Mouse (Mus musculus) cerebellum, postnatal 10 days (tissue): ENCODE data around the gene Crnkl1.

ENCODE experiments used
- DNase-seq, 2 experiments: peaks; one replicate each; pipeline ENCODE4 v3.0.0; 2021; ENCODE audit warnings: mixed read lengths in 2 of 2

The Crnkl1 gene

DNA sequence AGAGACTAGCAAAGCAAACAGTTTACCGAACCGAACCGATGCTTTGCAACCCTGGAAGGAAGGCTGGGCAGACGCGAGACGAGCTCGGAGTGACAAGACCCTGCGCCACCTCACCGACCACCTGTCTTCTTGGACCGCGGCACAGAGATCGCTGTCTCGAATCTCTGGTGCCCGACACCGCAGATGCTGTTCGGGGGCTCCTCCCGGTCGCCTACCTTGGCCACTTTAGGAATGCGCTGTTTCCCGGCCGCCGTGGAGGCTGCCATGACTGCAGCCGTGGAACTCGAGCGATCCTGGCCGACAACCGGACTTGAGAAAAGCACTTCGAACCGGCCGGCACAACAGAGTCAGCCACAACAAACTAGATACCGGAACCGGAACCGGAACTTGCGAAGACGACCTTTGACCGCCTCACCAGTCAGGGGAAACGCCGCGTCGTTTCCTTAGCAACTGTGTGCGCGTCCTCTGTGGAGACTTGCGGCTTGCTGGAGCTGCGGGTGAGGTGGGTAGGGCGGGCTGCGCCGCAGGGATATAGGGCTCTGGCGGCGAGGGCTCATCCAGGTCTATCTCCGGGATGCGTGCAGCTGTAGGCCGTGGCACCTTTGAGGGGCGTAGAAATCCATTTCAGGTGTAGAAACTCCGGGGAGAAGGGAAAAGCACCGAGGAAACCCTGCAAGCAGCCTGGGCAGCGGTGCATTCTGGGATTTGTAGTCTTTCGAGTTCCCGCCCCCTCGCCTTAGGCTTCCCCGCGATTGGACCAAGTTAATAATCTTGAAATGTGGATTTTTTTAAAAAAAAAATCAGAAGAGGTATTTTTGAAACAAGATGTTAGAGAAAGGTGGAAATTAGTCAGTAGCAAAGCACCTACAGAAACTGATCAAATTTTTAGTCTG lies at the start of gene Crnkl1, which contains the start of gene Cfap61:
TSS of gene Crnkl1 (minus strand) at position 676 of the 893 bp plus-strand sequence.
TSS of gene Cfap61 (plus strand) at position 446 of the 893 bp plus-strand sequence.
- peak; percentile 96 to 97 for DNase-seq

- peak; percentile 58 for DNase-seq
Observed at GRCm38 (mm10) chr2:145982317-145983045, 47.7 kb upstream of the Crnkl1 start.

DNA sequence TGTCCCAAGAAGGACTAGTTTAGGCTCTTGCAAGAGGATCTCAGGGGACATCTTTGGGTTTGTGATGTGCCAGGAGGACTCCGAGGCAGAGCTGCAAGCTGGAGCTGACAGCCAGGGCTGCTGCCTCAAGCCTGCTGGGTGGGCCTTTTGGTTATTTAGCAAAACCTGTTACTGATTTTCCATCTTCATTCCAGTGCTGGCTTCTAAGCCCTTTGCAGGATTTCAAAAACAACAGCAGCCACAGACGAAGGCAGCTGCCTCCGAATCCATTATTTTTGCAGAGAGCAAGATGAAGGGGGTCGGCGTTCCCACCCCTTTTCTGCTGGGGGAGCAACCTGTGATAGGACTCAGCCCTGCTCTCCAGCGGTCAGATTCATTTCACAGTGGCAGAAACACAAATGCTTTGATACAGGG lies 46.9 kb upstream of the Crnkl1 start:
- DNase-seq: peak; percentile 75 to 78

DNA sequence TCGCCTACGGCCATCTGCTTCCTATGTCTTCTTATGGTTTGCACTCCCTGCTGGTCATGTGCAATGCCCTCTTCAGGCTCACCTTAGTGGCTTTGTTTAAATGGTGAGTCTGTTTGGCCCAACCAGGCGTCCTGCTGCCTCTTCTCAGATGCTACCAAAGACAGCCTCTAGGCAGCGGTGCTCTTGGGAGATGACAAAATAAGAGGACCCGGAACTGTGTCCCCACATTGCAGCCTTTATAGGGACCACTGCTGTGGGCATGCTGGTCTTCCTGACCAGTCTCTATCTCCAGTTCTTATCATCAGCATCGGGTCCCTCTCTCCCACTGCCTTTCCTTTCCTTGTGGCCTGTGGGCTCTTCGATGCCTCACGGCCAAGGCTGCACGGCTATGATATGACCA lies 46.1 kb upstream of the Crnkl1 start:
- peak; percentile 46 to 49 for DNase-seq

DNA sequence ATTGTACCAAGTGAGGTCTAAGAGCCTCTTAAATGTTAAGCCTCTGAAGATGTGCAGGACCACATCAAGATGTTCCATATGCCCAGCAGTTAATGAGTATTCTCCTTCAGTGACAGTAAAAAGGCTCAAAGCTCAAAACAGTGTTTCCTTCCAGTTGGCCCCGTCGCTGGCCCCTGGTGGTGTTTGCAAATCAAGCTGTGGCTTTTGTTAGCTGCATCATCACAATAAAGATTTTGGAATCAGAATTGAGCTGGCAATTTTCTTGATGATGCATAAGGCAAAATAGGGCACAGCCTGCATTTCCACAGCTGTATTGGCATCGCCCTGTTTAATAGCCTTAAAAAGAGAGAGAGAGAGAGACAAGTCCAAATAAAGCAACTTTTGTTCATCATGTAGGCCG lies 44.8 kb upstream of the Crnkl1 start:
- peak in 1 of 2 experiments; percentile 65 for DNase-seq

GRCm38 (mm10) chr2:145972571-145972970 lies 37.8 kb upstream of the Crnkl1 start:
- no peak for DNase-seq

- DNase-seq: peak; percentile 95 to 96
Observed at GRCm38 (mm10) chr2:145971237-145972010, 36.6 kb upstream of the Crnkl1 start.

- peak; percentile 97 to 98 for DNase-seq
Observed at GRCm38 (mm10) chr2:145970751-145971150, 35.9 kb upstream of the Crnkl1 start.

DNA sequence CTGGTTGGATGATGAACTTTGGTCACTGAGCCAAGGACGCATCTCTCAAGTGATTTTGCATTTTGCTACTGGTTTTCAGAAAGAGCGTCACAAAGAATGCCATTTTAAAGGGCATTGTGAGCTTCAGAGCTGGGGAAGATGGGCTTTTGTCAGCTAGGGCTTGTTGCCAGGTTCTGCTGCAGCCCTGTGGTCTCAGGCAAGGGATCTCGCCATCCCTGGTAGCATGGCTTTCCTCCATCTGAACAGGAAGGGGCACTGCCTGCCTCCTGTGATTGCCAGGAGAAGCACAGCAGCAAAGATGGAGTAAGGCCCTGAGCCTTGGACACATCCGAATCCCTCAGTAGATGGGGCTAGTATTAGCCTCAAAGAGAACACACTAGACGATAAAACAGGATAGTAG lies 27.0 kb upstream of the Crnkl1 start:
- peak; percentile 76 to 81 for DNase-seq

DNA sequence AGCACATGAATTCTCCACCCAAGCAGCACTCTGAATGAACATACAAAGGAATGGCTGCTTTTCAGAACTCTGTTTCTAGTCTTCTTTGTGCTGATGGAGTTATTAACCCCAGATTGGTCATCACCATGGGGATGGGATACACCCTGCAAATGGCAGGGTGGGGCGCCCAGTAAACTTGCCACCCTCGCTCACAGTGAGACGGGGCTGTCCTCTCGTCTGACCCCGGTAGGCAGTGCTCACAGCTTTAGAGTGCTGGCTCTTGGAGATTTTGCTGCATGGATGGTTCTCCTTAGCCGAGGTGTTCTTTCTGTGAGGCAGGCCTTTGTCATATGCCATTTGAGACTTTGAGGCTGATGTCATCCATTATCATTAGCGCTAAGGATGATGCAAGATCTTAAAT lies 23.7 kb upstream of the Crnkl1 start:
- peak; percentile 49 to 50 for DNase-seq

DNA sequence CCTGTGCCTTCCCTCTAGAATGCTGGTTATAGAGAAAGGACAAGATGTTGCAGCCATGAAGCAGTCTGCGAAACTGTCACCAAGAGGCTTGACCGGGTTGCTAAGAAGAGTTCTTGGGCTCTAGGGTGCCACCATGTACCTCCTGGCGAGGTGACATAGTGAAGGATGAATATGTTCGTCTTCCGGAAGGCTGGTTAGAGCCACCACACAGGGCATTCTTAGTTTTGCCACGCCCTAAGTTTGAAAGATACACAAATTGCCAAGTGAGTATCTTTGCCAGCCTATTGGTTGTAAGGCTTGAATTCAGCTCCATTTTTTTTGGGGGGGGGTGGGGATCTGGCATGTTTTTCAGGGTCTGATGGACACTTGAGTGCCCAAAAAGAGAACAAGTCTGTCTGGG lies 23.3 kb upstream of the Crnkl1 start:
- DNase-seq: peak in 1 of 2 experiments; percentile 50

DNA sequence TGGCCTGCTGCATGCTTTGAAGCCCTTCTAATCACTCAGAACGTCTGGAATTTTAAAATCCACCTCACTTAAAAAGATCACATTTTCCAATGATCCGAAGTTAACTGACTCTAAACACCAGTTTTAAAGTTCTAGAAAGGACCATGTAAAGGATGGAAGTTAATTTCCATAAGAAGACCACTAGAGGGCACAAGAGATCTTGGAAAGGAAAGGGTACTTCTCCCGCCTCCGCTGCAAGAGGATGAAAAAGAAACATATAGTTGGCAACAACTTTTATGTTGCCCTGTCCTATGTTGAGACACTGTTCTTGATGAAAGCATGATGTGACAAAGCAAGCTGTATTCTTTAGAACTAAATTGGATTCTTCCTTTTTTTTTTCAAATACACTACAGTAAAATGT lies 22.6 kb upstream of the Crnkl1 start:
- DNase-seq: peak; percentile 55 to 81

- peak in 1 of 2 experiments; percentile 13 for DNase-seq
Observed at GRCm38 (mm10) chr2:145956318-145956717, 21.5 kb upstream of the Crnkl1 start.

- no peak for DNase-seq
Observed at GRCm38 (mm10) chr2:145955844-145956243, 21.0 kb upstream of the Crnkl1 start.

DNA sequence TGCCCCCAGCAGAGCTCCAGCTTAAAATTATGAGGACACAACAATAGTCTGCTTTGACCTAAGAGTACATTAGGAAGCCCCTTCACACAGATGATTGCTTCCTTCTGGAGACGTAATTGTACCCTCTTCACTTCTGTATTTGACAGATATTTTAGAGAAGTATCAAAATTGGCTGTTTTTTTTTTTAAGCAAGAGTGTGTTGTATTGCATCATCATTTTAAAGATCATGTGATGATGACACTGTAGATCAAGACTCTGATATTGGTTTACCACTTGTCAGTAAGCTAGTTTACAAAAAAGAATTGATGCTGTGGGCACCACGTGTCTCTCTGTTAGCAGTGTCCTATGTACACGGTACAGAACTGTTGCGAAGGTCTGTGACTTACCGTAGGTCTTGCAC lies 17.9 kb upstream of the Crnkl1 start:
- no peak for DNase-seq

DNA sequence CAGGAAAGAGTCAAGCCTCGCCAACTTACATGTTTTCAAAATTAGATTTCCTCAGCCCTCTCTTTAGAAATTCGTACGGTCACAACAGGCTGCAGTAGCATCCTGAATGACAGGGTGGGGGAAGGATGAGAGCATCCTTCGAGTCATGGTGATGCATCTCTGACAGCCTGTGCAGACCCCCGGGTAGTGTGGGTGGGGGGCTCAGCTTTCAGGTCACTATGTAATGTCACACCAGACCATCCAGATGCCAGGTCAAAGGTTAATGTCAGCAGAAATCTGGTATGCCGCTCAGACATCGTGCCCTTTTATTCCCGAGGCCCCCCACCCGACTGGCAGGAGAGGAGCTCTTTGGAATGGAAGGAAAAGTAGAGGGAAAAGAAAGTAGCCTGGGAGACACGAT lies 15.4 kb upstream of the Crnkl1 start:
- DNase-seq: no peak

GRCm38 (mm10) chr2:145949475-145950068 lies 14.8 kb upstream of the Crnkl1 start:
- no peak for DNase-seq

- no peak for DNase-seq
Observed at GRCm38 (mm10) chr2:145948402-145948954, 13.7 kb upstream of the Crnkl1 start.

DNA sequence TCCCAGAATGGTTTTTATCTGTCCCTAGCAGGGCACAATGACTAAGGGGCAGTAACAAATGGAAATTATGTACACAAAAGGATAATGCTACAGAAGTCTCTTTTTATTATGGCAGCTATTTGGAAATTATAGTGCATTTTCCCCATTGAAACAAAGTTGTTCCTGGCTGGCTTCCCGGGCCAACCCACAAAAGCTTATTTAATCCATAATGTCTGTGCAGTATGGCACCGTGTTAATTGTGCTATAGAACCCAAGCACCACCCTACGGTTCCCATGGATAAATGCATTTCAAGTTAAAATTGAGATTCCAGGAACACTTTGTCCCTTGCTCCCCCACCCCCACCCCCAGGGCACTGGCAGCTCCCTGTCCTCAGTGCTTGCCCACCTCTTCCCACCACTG lies 9.5 kb upstream of the Crnkl1 start:
- DNase-seq: no peak

GRCm38 (mm10) chr2:145941403-145941802 lies 6.6 kb upstream of the Crnkl1 start:
- DNase-seq: no peak

GRCm38 (mm10) chr2:145936975-145937374 lies 2.2 kb upstream of the Crnkl1 start:
- DNase-seq: no peak
